Mouse (Mus musculus) layer of hippocampus, postnatal 10 days (tissue): Measurements from ENCODE around the gene Bscl2. TPM values are rescaled to one million over a fixed set of nuclear protein-coding genes. Genes with fewer than 3 reads are reported as not detected.

Experiments
- microRNA-seq, 2 experiments: library from miRNA; unstranded; fragments of <30 nt; microRNA quantifications; one replicate each; pipeline ENCODE4 v1.2.0; 2021
- total RNA-seq, 2 experiments: library from RNA; stranded (reverse); gene quantifications; 2 replicates each; pipeline ENCODE4 v1.2.3; 2021

Bscl2 gene
- total RNA-seq, 2 experiments from 2014 or later: 105 to 115 TPM

Small RNA genes within 50 kb of the gene (microRNA-seq; reads per million reads assigned to microRNA genes)
- gene Mir5136: 0 to 0.45 reads per million in 2 experiments

Other genes with a start within 250 kb of the Bscl2 start
- gene Slc22a8, start 246.2 kb upstream of the Bscl2 start, total RNA-seq: 10 to 100 TPM; 20.6 to 21.5 TPM
- 1 to 10 TPM; 3.6 to 4.4 TPM for gene Slc22a6, start 219.4 kb upstream of the Bscl2 start, total RNA-seq
- 100 to 1,000 TPM; 117 to 125 TPM for gene Chrm1, start 173.7 kb upstream of the Bscl2 start, total RNA-seq
- 100 to 1,000 TPM; 198 to 212 TPM for gene Slc3a2, start 114.1 kb upstream of the Bscl2 start, total RNA-seq
- gene Wdr74, start 101.6 kb upstream of the Bscl2 start, total RNA-seq: 10 to 100 TPM; 52.6 to 53.3 TPM
- gene 1700092M07Rik, start 96.7 kb upstream of the Bscl2 start, total RNA-seq: 1 to 10 TPM; 1.4 to 1.8 TPM
- gene Stx5a, start 96.1 kb upstream of the Bscl2 start, total RNA-seq: 10 to 100 TPM; 61.9 to 64.8 TPM
- gene Nxf1, start 80.4 kb upstream of the Bscl2 start, total RNA-seq: 10 to 100 TPM; 72.7 to 79.7 TPM
- 100 to 1,000 TPM in 1 of 2 experiments, 10 to 100 TPM in 1; 99.9 to 120 TPM for gene Tmem223, start 66.5 kb upstream of the Bscl2 start, total RNA-seq
- gene Tmem179b, start 63.0 kb upstream of the Bscl2 start, total RNA-seq: 1 to 10 TPM; 7.0 to 9.3 TPM
- 10 to 100 TPM; 18.2 to 19.0 TPM for gene Taf6l, start 51.0 kb upstream of the Bscl2 start, total RNA-seq
- 100 to 1,000 TPM; 107 to 109 TPM for gene Polr2g, start 38.9 kb upstream of the Bscl2 start, total RNA-seq
- 1 to 10 TPM; 4.2 to 5.2 TPM for gene Zbtb3, start 34.9 kb upstream of the Bscl2 start, total RNA-seq
- gene Ttc9c, start 18.1 kb upstream of the Bscl2 start, total RNA-seq: 10 to 100 TPM; 27.8 to 34.5 TPM
- gene Hnrnpul2, start 17.5 kb upstream of the Bscl2 start, total RNA-seq: 100 to 1,000 TPM; 112 to 115 TPM
- 10 to 100 TPM in 1 of 2 experiments, not detected in 1; 15.9 TPM for gene AC129217.1, start 7.7 kb upstream of the Bscl2 start, total RNA-seq
- gene Gng3, start 1.7 kb downstream of the Bscl2 start, total RNA-seq: 100 to 1,000 TPM; 291 to 295 TPM
- under 1 TPM; 0.66 to 0.78 TPM for gene Lrrn4cl, start 13.3 kb downstream of the Bscl2 start, total RNA-seq
- 100 to 1,000 TPM; 112 to 116 TPM for gene Ubxn1, start 34.0 kb downstream of the Bscl2 start, total RNA-seq
- gene Uqcc3, start 43.5 kb downstream of the Bscl2 start, total RNA-seq: 10 to 100 TPM; 32.1 to 37.5 TPM
- 1 to 10 TPM; 4.8 to 9.8 TPM for gene Lbhd1, start 46.3 kb downstream of the Bscl2 start, total RNA-seq
- not detected for gene Gm49403, start 46.5 kb downstream of the Bscl2 start, total RNA-seq
- gene 1810009A15Rik, start 51.4 kb downstream of the Bscl2 start, total RNA-seq: 10 to 100 TPM; 18.9 to 27.6 TPM
- gene Gm49416, start 51.5 kb downstream of the Bscl2 start, total RNA-seq: 1 to 10 TPM; 3.8 to 4.6 TPM
- 10 to 100 TPM; 24.6 to 25.0 TPM for gene Ints5, start 55.5 kb downstream of the Bscl2 start, total RNA-seq
- 100 to 1,000 TPM; 103 to 111 TPM for gene Ganab, start 60.6 kb downstream of the Bscl2 start, total RNA-seq
- 100 to 1,000 TPM; 121 to 130 TPM for gene B3gat3, start 82.9 kb downstream of the Bscl2 start, total RNA-seq
- 1 to 10 TPM; 2.3 to 2.4 TPM for gene Rom1, start 91.9 kb downstream of the Bscl2 start, total RNA-seq
- gene Eml3, start 92.1 kb downstream of the Bscl2 start, total RNA-seq: 10 to 100 TPM; 11.0 to 11.9 TPM
- gene Mta2, start 104.4 kb downstream of the Bscl2 start, total RNA-seq: 10 to 100 TPM; 60.6 to 67.9 TPM
- 10 to 100 TPM; 15.6 to 16.2 TPM for gene Tut1, start 116.4 kb downstream of the Bscl2 start, total RNA-seq
- 100 to 1,000 TPM; 283 to 287 TPM for gene Eef1g, start 129.6 kb downstream of the Bscl2 start, total RNA-seq
- gene Ahnak, start 151.8 kb downstream of the Bscl2 start, total RNA-seq: 10 to 100 TPM; 17.2 to 18.5 TPM